Mouse (Mus musculus): ENCODE results near the gene Try4. TPM values are rescaled to one million over a fixed set of nuclear protein-coding genes. Genes with fewer than 3 reads are reported as not detected.
"Not testable (repeated sequence)": the region's sequence is repeated elsewhere in the genome, so short reads cannot be mapped to it uniquely, and the experiment has no call there.

The Try4 gene
- polyA plus RNA-seq (2015; fragmentation: Nextera tagmentation; extraction: Ambion mirVana) = 23.1 and 29.2 TPM in 2 replicates

DNA sequence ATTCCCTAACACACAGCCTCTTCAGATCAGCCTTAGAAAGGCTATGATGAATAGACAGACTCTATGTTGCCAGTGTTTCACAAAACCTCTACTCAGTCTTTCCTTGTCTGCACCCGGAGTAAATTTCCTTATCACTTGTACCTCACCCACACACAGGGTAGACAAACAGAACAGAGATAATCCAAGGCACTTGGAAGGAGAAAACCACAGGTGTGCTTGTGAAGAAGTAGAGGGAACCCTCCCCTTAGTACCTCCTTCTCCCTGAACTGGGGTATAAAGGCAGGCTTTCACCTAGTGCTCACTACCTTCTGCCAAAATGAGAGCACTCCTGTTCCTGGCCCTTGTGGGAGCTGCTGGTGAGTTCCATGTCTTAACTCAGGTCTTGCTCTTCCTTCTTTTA lies at the start of gene Try4:
TSS of gene Try4 (plus strand) at position 301 of the 400 bp plus-strand sequence.
- Histone ChIP-seq H3K27me3 (replicated peaks) (no peaks in the 10 kb centered on the region), H3K9me3 (no peaks in the 10 kb centered on the region), H3K4me1 (no peaks in the 10 kb centered on the region), H3K27ac (no peak within 1 kb of the TSS), H3K36me3 (no peaks in the 10 kb centered on the region), H3K9ac (no peak within 1 kb of the TSS), H3K4me3 (replicated peaks) (no peak within 1 kb of the TSS), H3K4me2 (no peak within 1 kb of the TSS)
- 51% methylated on average over 1 of the region's 1 CpGs for WGBS
- no peak; the same call in 1 of the 2 replicates for ATAC-seq (ENCODE audit: insufficient read depth, low FRiP score, low read depth)

- H3K4me1 ChIP-seq; H3K27ac ChIP-seq; H3K9me3 ChIP-seq; H3K4me2 ChIP-seq; H3K4me3 ChIP-seq (replicated peaks); H3K36me3 ChIP-seq; H3K27me3 ChIP-seq (replicated peaks); ATAC-seq (ENCODE audit: insufficient read depth, low FRiP score, low read depth); H3K9ac ChIP-seq: not testable (repeated sequence)
- 92% methylated on average over 9 of the region's 9 CpGs for WGBS
Measured at GRCm38 (mm10) chr6:41253314-41253713, 48.8 kb upstream of the Try4 start.

DNA sequence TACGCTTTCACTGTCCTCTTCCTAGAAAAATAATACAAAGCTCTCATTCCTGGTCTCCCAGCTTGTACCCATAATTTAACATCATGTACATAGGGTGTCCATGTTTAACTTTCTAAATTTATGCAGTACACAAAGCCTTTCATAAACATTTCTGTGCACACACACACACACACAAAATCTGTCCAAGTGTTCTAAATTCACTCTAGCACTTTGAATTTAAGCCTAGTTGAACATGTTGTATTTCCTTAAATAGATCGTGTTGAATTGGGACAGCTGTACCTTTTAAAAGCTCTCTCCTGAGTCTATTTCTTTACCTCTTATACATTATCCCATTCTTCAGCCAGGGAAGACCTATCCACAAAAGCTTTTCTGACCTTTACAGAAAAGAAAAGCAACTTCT lies 45.6 kb upstream of the Try4 start:
- no peak overlapping the region for H3K27ac ChIP-seq
- no peak overlapping the region for H3K9ac ChIP-seq
- no peaks in the 10 kb centered on the region for H3K9me3 ChIP-seq
- WGBS = 82% methylated on average over 2 of the region's 2 CpGs
- no peak overlapping the region for H3K4me2 ChIP-seq
- no peak for ATAC-seq (ENCODE audit: insufficient read depth, low FRiP score, low read depth)
- H3K4me1 ChIP-seq = no peaks in the 10 kb centered on the region
- no peaks in the 10 kb centered on the region for H3K36me3 ChIP-seq
- H3K27me3 ChIP-seq (replicated peaks) = no peaks in the 10 kb centered on the region
- H3K4me3 ChIP-seq (replicated peaks) = no peak overlapping the region

DNA sequence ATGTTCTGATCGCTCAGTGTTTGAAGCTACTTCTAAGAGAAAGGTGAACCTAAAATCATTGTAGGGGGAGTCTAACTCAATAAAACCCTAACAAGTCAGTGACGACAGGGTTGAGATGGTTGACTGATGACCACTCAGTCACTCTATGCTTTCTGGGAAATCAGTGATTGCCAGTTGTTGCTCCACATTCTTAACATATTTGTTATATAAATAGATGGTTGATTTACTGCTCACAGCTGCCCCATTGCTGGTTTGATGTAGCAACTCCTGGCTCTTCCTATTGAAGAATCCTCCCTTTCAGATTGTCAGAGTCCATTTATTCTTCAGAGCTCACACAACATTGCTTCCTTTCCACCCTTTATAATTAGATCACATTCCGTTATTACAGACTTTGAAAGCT lies 44.6 kb upstream of the Try4 start:
- Histone ChIP-seq H3K36me3 (no peaks in the 10 kb centered on the region), H3K4me2 (no peak overlapping the region), H3K9ac (no peak overlapping the region), H3K27me3 (replicated peaks) (no peaks in the 10 kb centered on the region), H3K4me3 (replicated peaks) (no peak overlapping the region), H3K4me1 (no peaks in the 10 kb centered on the region), H3K9me3 (no peaks in the 10 kb centered on the region), H3K27ac (no peak overlapping the region)
- 69% methylated on average over 3 of the region's 3 CpGs for WGBS
- ATAC-seq (ENCODE audit: insufficient read depth, low FRiP score, low read depth) = no peak

GRCm38 (mm10) chr6:41262796-41263195 lies 39.3 kb upstream of the Try4 start:
- no peak for ATAC-seq (ENCODE audit: insufficient read depth, low FRiP score, low read depth)
- WGBS = 41% methylated on average over 3 of the region's 3 CpGs

DNA sequence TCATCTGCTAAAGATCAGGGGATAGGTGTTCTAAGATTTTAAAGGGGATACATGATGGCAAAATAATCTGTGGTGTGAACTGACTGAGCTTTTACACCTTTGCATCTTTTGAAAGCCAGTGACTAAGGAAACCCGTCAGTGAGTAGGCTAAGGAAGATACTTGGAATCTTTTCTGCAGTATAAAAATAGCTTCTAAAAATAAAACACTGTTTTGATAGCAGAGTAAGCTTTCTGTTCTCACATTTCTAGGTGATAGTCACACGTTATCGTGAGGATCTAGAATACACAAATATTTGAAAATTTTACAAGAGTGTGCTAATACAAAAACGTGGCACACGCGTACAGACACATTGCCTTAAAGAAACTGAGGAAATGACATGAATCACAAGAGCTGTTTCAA lies 35.9 kb upstream of the Try4 start:
- WGBS = 80% methylated on average over 6 of the region's 6 CpGs
- Histone ChIP-seq H3K4me3 (replicated peaks) (no peak overlapping the region), H3K9ac (no peak overlapping the region), H3K9me3 (no peaks in the 10 kb centered on the region), H3K36me3 (no peaks in the 10 kb centered on the region), H3K27me3 (replicated peaks) (no peaks in the 10 kb centered on the region), H3K4me2 (no peak overlapping the region), H3K4me1 (no peaks in the 10 kb centered on the region), H3K27ac (no peak overlapping the region)
- no peak for ATAC-seq (ENCODE audit: insufficient read depth, low FRiP score, low read depth)

More at GRCm38 (mm10) chr6:41262796-41263195, 39.3 kb upstream of the Try4 start:
- H3K27ac ChIP-seq = no peak overlapping the region
- no peak overlapping the region for H3K9ac ChIP-seq
- H3K4me2 ChIP-seq = no peak overlapping the region
- H3K4me3 ChIP-seq (replicated peaks) = no peak overlapping the region
- no peaks in the 10 kb centered on the region for H3K36me3 ChIP-seq
- H3K9me3 ChIP-seq = no peaks in the 10 kb centered on the region
- H3K4me1 ChIP-seq = no peaks in the 10 kb centered on the region
- no peaks in the 10 kb centered on the region for H3K27me3 ChIP-seq (replicated peaks)

GRCm38 (mm10) chr6:41298255-41298654 lies 3.8 kb upstream of the Try4 start:
- H3K4me3 ChIP-seq (replicated peaks) = no peak overlapping the region
- no peaks in the 10 kb centered on the region for H3K36me3 ChIP-seq
- H3K27me3 ChIP-seq (replicated peaks) = no peaks in the 10 kb centered on the region
- no peak for ATAC-seq (ENCODE audit: insufficient read depth, low FRiP score, low read depth)
- H3K4me1 ChIP-seq = no peaks in the 10 kb centered on the region
- H3K9ac ChIP-seq = no peak overlapping the region
- no peak overlapping the region for H3K27ac ChIP-seq
- no peak overlapping the region for H3K4me2 ChIP-seq
- H3K9me3 ChIP-seq = no peaks in the 10 kb centered on the region
- 28% methylated on average over 1 of the region's 1 CpGs for WGBS

- not testable (repeated sequence) for H3K36me3 ChIP-seq; H3K27me3 ChIP-seq (replicated peaks); H3K27ac ChIP-seq; H3K4me3 ChIP-seq (replicated peaks); H3K4me2 ChIP-seq; ATAC-seq (ENCODE audit: insufficient read depth, low FRiP score, low read depth); H3K4me1 ChIP-seq; H3K9ac ChIP-seq; H3K9me3 ChIP-seq
- 68% methylated on average over 3 of the region's 3 CpGs for WGBS
Measured at GRCm38 (mm10) chr6:41316741-41317140, 14.7 kb downstream of the Try4 start, which contains the start of gene Try5. Gene Try5 (minus strand): TSS chr6:41316841.

GRCm38 (mm10) chr6:41353932-41354331 lies 51.9 kb downstream of the Try4 start, which contains the start of gene Try10:
Gene Try10 (plus strand): TSS chr6:41354105.
- Histone ChIP-seq H3K4me3 (replicated peaks) (no peak within 1 kb of the TSS), H3K4me1 (no peaks in the 10 kb centered on the region), H3K36me3 (no peaks in the 10 kb centered on the region), H3K27me3 (replicated peaks) (no peaks in the 10 kb centered on the region), H3K9ac (no peak within 1 kb of the TSS), H3K27ac (no peak within 1 kb of the TSS), H3K4me2 (no peak within 1 kb of the TSS), H3K9me3 (no peaks in the 10 kb centered on the region)
- ATAC-seq (ENCODE audit: insufficient read depth, low FRiP score, low read depth) = peak; percentile 53; the same call in 1 of the 2 replicates
- WGBS = 71% methylated on average over 2 of the region's 2 CpGs

Other genes starting within 250 kb of the Try4 start
- gene Try5, start 14.6 kb downstream of the Try4 start, polyA plus RNA-seq (2015; fragmentation: Nextera tagmentation; extraction: Ambion mirVana) = 220 and 287 TPM in 2 replicates
- gene Try10, start 51.8 kb downstream of the Try4 start, polyA plus RNA-seq (2015; fragmentation: Nextera tagmentation; extraction: Ambion mirVana) = 272 and 357 TPM in 2 replicates
- 110 and 114 TPM in 2 replicates for gene Prss3, start 75.4 kb downstream of the Try4 start, polyA plus RNA-seq (2015; fragmentation: Nextera tagmentation; extraction: Ambion mirVana)
- 86.0 and 95.7 TPM in 2 replicates for gene Gm5771, start 90.1 kb downstream of the Try4 start, polyA plus RNA-seq (2015; fragmentation: Nextera tagmentation; extraction: Ambion mirVana)
- 89.9 and 105 TPM in 2 replicates for gene Gm10334, start 143.9 kb downstream of the Try4 start, polyA plus RNA-seq (2015; fragmentation: Nextera tagmentation; extraction: Ambion mirVana)
- 367 and 403 TPM in 2 replicates for gene Prss1, start 156.7 kb downstream of the Try4 start, polyA plus RNA-seq (2015; fragmentation: Nextera tagmentation; extraction: Ambion mirVana)
- gene Prss2, start 219.5 kb downstream of the Try4 start, polyA plus RNA-seq (2015; fragmentation: Nextera tagmentation; extraction: Ambion mirVana) = 141 and 187 TPM in 2 replicates

Data from stomach, embryonic 15.5 days (tissue).